Mouse (Mus musculus) gastrocnemius, adult 8-10 months (tissue): Measurements from ENCODE around the gene Atp8b2. TPM values are rescaled to one million over a fixed set of nuclear protein-coding genes. Genes with fewer than 3 reads are reported as not detected.

Experiments
- DNase-seq, 2 experiments: peaks; one replicate each; pipeline ENCODE4 v3.0.0; 2022; ENCODE audit warnings: low spot score in 2 of 2
- total RNA-seq, 4 experiments: library from RNA; stranded (reverse); gene quantifications; 2 replicates each; pipeline ENCODE4 v1.2.4; 2022

The Atp8b2 gene
- total RNA-seq, 4 experiments from 2014 or later, result 3.3 to 6.0 (median 4.3) TPM

DNA sequence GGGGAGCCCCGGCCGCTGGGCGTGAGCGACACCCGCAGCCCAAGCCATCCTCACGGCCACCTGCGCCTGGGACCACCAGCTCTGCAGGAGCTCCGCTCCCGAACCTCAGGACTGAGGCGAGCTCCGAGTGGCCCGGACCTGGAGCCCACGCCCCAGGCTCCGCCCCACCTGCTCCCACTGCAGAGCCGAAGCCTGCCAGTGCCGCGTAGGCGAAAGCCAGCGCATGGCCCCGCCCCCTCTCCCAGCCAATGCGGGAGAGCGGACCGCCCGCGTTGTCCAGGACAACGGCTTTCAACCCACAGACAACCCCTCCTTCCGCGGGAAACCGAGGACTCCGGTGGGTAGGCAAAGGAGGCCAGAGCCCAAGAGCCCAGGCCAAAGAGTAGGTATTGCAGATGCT lies 2.8 kb downstream of the Atp8b2 start:
- DNase-seq, result peak; percentile 75 to 83

- no peak for DNase-seq
Observed at GRCm38 (mm10) chr3:89959435-89959834, 3.9 kb downstream of the Atp8b2 start.

- no peak for DNase-seq
Observed at GRCm38 (mm10) chr3:89957880-89958279, 5.4 kb downstream of the Atp8b2 start.

DNA sequence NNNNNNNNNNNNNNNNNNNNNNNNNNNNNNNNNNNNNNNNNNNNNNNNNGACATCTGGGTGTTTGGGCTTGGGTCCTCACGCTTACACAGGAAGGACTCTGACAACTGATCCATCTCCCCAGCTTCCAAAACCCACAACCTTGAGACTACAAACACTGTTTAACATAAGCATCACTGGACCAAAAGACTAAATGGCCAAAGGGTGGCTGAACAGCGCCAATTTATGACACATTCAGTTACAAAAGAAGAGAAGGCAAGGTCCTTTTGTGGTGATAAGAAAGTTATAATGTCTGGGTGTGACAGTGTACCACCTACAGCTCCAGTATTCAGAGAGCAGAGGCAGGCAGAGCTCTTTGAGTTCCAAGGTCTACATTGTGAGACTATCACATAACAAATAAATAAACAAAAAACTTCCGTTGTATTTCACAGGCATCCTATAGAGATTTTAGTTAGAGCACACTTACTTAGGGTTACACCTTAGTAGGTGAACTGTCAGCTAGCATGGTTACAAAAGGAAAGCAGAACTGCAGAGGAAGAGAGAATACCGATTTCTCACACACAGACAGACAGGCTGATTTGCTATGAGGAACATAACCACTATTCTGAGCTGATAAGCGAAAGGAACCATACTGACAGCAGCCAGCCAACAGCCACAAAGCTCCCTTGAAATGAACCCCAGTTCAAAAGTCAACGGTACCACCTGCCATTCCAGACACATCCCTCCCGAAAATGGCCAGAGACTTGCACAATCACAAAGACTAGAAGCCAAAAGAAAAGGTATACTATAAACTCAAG lies 6.9 kb downstream of the Atp8b2 start:
- DNase-seq, result no peak

GRCm38 (mm10) chr3:89953420-89953819 lies 9.9 kb downstream of the Atp8b2 start:
- DNase-seq, result peak; percentile 47 to 59

GRCm38 (mm10) chr3:89948655-89949054 lies 14.7 kb downstream of the Atp8b2 start:
- no peak for DNase-seq

DNA sequence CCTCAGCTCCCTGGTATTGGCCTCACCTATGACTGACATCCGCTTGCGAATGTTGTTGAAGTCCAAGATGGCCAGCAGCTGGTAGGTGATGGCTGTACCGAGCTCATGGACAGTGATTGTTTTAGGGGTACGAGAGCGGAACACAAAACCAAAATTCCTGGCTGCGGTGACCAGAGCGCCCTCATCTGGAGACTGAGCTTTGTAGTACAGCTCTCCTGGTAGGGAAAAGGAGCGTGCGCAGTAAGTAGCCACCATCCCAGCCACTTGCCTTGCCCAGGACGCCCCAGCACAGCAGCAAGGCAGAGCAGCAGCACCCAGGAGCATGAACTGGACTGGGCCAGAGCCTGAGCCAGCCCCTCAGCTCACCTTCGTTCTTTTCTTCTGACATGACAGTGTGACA lies 15.3 kb downstream of the Atp8b2 start:
- DNase-seq, result no peak

DNA sequence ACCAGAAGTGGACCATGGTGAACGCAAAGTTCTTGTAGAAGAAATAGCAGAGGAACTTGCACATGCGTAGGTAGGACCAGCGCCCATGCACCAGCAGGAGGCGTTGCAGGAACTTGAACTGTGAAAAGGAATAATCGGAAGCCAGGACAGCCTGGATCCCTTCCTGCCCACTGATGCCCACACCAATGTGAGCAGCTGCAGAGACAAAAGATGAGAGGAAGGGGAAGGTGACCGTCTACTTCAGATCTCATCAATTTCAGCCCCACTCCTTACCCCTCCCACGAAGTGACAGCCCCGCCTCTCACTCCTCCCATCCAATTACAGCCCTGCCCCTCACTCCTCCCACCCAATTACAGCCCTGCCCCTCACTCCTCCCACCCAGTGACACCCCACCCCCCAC lies 18.3 kb downstream of the Atp8b2 start:
- no peak for DNase-seq

- DNase-seq, result no peak
Observed at GRCm38 (mm10) chr3:89942894-89943293, 20.4 kb downstream of the Atp8b2 start.

DNA sequence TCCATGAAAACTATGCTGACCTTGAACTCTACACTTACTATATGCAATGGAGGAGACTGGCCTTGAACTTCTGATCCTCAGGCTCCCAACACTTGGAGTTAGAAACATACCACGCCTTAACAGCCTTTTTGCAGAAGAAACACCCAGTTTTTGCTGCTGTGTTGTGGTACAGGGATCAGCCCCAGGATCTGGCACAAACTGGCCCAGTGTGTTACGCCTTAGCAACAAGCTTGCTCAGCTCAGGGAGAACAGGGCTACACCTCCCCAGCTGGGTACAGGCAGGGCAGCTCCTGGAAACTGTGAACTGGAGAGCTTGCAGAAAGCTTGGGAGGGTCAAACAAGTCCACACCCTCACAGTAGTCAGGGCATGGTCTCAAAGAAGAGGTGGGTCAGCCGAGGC lies 26.8 kb downstream of the Atp8b2 start:
- no peak for DNase-seq

DNA sequence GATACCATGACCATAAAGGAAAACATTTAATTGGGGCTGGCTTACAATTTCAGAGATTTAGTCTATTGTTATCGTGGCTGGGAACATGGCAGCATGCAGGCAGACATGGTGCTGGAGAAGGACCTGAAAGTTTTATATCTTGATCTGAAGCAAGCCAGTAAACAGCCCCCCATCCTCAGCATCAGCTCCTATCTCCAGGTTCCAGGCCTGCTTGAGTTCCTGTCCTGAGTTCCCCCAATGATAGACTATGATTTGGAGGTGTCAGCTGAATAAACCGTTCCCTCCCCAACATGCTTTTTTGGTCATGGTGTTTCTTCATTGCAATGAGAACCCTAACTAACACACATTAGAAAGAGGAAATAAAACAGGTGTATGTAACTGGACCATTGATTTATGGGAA lies 30.4 kb downstream of the Atp8b2 start:
- no peak for DNase-seq

- DNase-seq, result no peak
Observed at GRCm38 (mm10) chr3:89928956-89929355, 34.4 kb downstream of the Atp8b2 start.

DNA sequence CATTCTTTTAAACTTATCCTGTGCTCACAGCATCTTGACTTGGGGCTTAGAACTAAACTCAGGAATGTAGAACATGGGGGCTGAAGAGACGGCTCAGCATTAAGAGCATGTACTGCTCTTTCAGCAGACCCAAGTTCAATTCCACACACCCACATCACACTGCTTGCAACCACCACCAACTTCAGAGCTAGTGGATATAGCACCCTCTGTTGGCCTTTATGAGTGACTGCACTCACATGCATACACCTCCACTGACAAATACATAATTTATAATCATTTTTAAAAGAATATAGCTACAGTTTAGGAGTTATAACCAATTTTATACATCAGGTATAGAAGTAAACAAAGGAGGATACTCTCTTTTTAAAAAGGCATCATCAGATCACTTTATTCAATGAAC lies 36.9 kb downstream of the Atp8b2 start:
- no peak for DNase-seq

DNA sequence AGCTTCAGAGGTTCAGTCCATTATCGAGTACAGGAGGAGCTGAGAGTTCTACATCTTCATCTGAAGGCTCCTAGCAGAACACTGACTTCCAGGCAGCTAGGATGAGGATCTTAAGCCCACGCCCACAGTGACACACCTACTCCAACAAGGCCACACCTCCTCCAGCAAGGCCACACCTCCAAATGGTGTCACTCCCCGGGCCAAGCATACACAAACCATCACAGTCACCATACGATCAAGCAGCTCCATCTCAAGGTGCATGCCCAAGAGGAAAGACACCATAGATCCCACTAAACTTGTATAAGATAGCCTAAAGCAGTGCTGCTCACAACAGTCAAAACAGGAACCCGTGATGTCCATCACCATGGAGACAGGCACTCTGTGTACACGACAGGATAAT lies 42.6 kb downstream of the Atp8b2 start:
- DNase-seq, result no peak

GRCm38 (mm10) chr3:89917408-89917807 lies 45.9 kb downstream of the Atp8b2 start:
- no peak for DNase-seq

- no peak for DNase-seq
Observed at GRCm38 (mm10) chr3:89916622-89917021, 46.7 kb downstream of the Atp8b2 start.

DNA sequence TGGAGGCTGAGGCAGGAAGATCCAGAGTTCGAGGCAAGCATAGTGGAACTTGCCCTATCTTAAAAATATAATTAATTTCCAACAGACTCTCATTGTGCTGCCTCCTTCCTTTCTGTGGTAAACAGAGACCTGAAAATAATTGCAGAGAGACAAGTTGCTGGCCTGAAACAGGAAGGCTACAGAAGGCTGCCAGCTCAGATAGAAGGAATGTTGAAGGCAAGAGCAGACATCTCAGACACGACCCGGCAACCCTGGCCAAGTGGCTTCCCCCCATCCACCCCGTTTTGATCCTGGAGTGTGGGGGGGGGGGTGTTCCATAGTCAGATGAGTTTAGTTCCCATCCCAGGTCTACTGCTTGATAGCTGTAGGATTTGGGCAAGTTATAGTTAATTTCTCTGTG lies 48.6 kb downstream of the Atp8b2 start:
- no peak for DNase-seq

- DNase-seq, result peak; percentile 89 to 92
Observed at GRCm38 (mm10) chr3:89912543-89913391, 50.5 kb downstream of the Atp8b2 start, which contains the start of gene Il6ra. Gene Il6ra (minus strand): TSS chr3:89913196.

DNA sequence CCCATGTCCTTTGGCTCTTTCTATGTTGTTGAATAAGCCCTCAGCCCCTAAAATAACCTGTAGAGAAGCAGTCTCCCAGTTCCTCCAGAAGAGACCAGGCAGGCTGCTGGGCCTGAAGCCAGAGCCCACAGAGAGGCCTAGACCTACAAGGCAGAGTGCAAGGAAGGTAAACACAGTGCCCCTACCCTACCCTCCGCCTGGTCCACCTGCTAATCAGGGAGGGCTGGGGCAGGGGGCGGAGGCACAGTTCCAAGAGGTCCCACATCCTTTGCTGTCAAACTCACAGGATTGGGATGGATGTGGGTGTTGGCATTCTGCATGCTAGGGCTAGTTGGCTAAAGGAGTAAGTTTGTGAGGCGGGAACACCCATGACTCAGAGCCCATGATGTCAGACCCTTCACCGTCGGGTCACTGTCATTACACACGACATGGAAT lies 51.2 kb downstream of the Atp8b2 start:
- DNase-seq, result peak; percentile 15 to 33

- DNase-seq, result no peak
Observed at GRCm38 (mm10) chr3:89911207-89911606, 52.1 kb downstream of the Atp8b2 start.

DNA sequence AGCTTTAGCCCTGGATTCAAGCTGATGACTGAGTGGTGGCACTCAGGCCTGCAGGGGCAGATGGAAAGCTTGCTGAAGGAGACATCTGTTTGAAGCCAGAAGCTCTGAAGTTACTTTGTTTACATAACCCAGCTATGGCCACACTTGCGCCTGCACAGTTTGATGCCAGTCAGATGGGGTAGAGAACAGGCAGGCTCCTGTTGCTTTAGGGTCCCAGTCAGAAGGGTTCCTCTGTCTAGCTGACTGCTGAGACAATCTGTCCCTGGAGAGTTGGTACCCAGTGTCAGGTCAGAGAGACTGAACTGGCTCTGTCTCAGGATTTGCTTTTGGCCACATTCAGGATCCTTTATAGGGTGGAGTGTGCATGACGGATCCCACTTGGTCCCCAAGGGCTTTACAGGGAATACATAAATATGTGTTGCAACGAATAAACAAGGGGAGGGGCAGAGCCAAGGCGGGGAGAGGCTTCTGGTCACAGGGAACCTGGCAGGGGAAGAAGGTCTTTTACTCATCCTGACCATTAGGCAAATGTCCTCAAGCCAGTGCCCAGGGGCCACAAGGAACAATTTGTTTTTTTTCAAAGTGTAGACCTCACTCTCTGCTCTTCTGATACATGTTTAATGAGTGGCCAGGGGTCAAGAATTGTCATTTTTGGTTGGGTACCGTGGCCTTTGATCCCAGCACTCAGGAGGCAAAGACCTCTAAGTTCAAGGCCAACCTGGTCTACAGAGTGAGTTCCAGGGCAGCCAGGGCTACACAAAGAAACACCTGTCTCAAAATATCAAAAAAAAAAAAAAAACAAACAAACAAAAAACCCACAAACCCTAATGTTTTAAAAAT lies 53.4 kb downstream of the Atp8b2 start:
- no peak for DNase-seq

DNA sequence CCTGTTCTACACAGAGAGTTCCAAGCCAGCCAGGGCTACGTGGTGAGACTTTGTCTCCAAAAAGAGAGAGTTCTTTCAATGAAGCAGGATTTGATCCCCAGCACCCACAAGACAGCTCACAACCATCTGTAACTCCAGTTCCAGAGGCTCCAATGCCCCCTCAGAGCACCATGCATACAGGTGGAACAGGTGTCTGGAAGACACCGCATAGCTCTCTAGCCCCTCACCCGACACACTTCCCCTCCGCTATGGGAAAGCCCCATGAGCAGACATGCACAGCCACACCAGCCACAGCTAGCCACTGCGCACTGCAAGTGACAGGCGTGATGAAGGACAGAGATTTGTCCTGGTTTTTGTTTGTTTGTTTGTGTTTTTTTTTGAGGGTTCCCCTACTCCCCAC lies 54.5 kb downstream of the Atp8b2 start:
- DNase-seq, result no peak
